Mouse (Mus musculus) hindbrain, embryonic 11.5 days (tissue): ENCODE results near the gene Cacng1. TPM values are rescaled to one million over a fixed set of nuclear protein-coding genes. Genes with fewer than 3 reads are reported as not detected.

Experiments used
- ATAC-seq: fragments of 200-750 bp; cut with Nextera tagmentation; 2 replicates; pipeline ENCODE4 v1.8.0; 2017; ENCODE audit warnings: mild to moderate bottlenecking, moderate TSS enrichment, moderate library complexity; ENCODE audit not compliant: low FRiP score
- DNase-seq: peaks from one replicate; pipeline ENCODE4 v3.0.0-alpha.2; 2015; ENCODE audit warnings: low spot score
- H3K27ac ChIP-seq: fragments of 300-500 bp; sonication (generic); 2 replicates; pipeline ENCODE4 v1.5.1; 2014; ENCODE audit warnings: mild to moderate bottlenecking, low read depth, low read length
- H3K27me3 ChIP-seq: fragments of 300-500 bp; sonication (generic); 2 replicates; pipeline ENCODE4 v1.6.1; 2014; ENCODE audit warnings: mild to moderate bottlenecking, low read length, moderate library complexity, mixed read lengths; ENCODE audit not compliant: control insufficient read depth, insufficient read depth
- H3K36me3 ChIP-seq: fragments of 300-500 bp; sonication (generic); 2 replicates; pipeline ENCODE4 v1.6.1; 2014; ENCODE audit warnings: mild to moderate bottlenecking, low read length, moderate library complexity, mixed read lengths; ENCODE audit not compliant: control insufficient read depth, insufficient read depth
- H3K4me1 ChIP-seq: fragments of 300-500 bp; sonication (generic); replicated peaks from 2 replicates; pipeline ENCODE4 v1.6.1; 2014; ENCODE audit warnings: low read length, mixed read lengths; ENCODE audit not compliant: control insufficient read depth, insufficient read depth
- H3K4me2 ChIP-seq: fragments of 300-500 bp; sonication (generic); replicated peaks from 2 replicates; pipeline ENCODE4 v1.6.1; 2014; ENCODE audit warnings: mild to moderate bottlenecking, low read depth, low read length
- H3K4me3 ChIP-seq: fragments of 300-500 bp; sonication (generic); 2 replicates; pipeline ENCODE4 v1.5.1; 2014; ENCODE audit warnings: low read depth, low read length
- H3K9ac ChIP-seq: fragments of 300-500 bp; sonication (generic); 2 replicates; pipeline ENCODE4 v1.6.1; 2014; ENCODE audit warnings: low read depth, low read length
- H3K9me3 ChIP-seq: fragments of 300-500 bp; sonication (generic); 2 replicates; pipeline ENCODE4 v1.6.1; 2016; ENCODE audit warnings: low read length; ENCODE audit not compliant: control insufficient read depth
- WGBS: fragments of 180-500 bp; shearing (Covaris S2); extraction: QIAGEN DNeasy Blood & Tissue Kit; methylation state at CpG from one replicate; pipeline ENCODE4 v1.1.7; 2014; 5-methylcytosine and 5-hydroxymethylcytosine counted together
- polyA plus RNA-seq: library from polyadenylated mRNA; unstranded; fragments of >200 nt; fragmentation: Nextera tagmentation; extraction: Ambion mirVana; gene quantifications from 2 replicates; pipeline ENCODE4 v1.2.1, GENCODE M21; 2014

Cacng1 gene
- polyA plus RNA-seq, 1 experiment from 2014 or later, result 0.36 TPM

DNA sequence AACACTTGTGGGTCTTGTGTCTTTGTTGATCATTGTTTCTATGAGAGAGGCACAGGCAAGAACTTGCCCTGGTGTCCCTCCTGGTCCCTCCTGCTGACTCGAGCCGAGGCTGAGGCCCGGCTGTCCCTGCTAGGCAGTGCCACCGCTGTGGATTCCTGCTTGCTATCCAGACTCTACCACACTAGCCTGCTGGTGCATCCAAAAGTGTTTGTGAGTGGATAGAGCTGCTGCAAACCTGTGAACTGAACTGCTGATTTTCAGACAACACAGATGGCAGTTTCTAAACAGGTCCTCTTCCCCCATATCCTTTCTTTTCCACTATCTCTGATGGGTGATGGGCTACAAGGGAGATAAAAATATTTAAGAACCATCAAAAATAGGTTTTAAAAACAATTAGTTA, 60.8 kb downstream of the Cacng1 start:
- Histone ChIP-seq H3K4me3 (no peak overlapping the region), H3K4me1 (no peaks in the 10 kb centered on the region), H3K4me2 (no peak overlapping the region), H3K27ac (no peak overlapping the region), H3K9me3 (no peaks in the 10 kb centered on the region), H3K36me3 (no peaks in the 10 kb centered on the region), H3K27me3 (no peaks in the 10 kb centered on the region), H3K9ac (no peak overlapping the region)
- ATAC-seq, result no peak
- no peak for DNase-seq
- WGBS, result 88% methylated on average over 4 of the region's 4 CpGs

Other genes starting within 250 kb of the Cacng1 start
- gene Pitpnc1, start 245.8 kb downstream of the Cacng1 start, polyA plus RNA-seq, result 26.8 and 32.3 TPM in 2 replicates
- 224 and 230 TPM in 2 replicates for gene Psmd12, start 237.0 kb downstream of the Cacng1 start, polyA plus RNA-seq
- gene Helz, start 168.6 kb downstream of the Cacng1 start, polyA plus RNA-seq, result 18.8 and 22.6 TPM in 2 replicates
- 28.6 and 30.7 TPM in 2 replicates for gene Cacng4, start 78.0 kb upstream of the Cacng1 start, polyA plus RNA-seq
- 0.82 and 0.84 TPM in 2 replicates for gene Cacng5, start 198.5 kb upstream of the Cacng1 start, polyA plus RNA-seq